Mouse (Mus musculus): ENCODE results near the gene Gxylt2.

Gene Gxylt2

GRCm38 (mm10) chr6:100799766-100800165 is 95.2 kb downstream of the Gxylt2 start:
- DNase-seq (ENCODE audit: low spot score in 2 of 2): no peak

GRCm38 (mm10) chr6:100800497-100800955 is 96.0 kb downstream of the Gxylt2 start:
- DNase-seq (ENCODE audit: low spot score in 2 of 2): peak; percentile 52 to 54

- no peak for DNase-seq (ENCODE audit: low spot score in 2 of 2)
Observed at GRCm38 (mm10) chr6:100802381-100803083, 98.0 kb downstream of the Gxylt2 start.

GRCm38 (mm10) chr6:100803250-100803649 is 98.7 kb downstream of the Gxylt2 start:
- DNase-seq (ENCODE audit: low spot score in 2 of 2): no peak

GRCm38 (mm10) chr6:100807187-100807586 is 102.7 kb downstream of the Gxylt2 start:
- no peak for DNase-seq (ENCODE audit: low spot score in 2 of 2)

- no peak for DNase-seq (ENCODE audit: low spot score in 2 of 2)
Observed at GRCm38 (mm10) chr6:100807746-100808145, 103.2 kb downstream of the Gxylt2 start.

- DNase-seq (ENCODE audit: low spot score in 2 of 2): no peak
Observed at GRCm38 (mm10) chr6:100808221-100808778, 103.8 kb downstream of the Gxylt2 start.

GRCm38 (mm10) chr6:100810117-100810516 is 105.6 kb downstream of the Gxylt2 start:
- DNase-seq (ENCODE audit: low spot score in 2 of 2): no peak

GRCm38 (mm10) chr6:100811731-100812130 is 107.2 kb downstream of the Gxylt2 start:
- no peak for DNase-seq (ENCODE audit: low spot score in 2 of 2)

- DNase-seq (ENCODE audit: low spot score in 2 of 2): no peak
Observed at GRCm38 (mm10) chr6:100821367-100821766, 116.8 kb downstream of the Gxylt2 start.

GRCm38 (mm10) chr6:100823356-100823755 is 118.8 kb downstream of the Gxylt2 start:
- DNase-seq (ENCODE audit: low spot score in 2 of 2): no peak

- no peak for DNase-seq (ENCODE audit: low spot score in 2 of 2)
Observed at GRCm38 (mm10) chr6:100824381-100824965, 119.9 kb downstream of the Gxylt2 start.

- DNase-seq (ENCODE audit: low spot score in 2 of 2): no peak
Observed at GRCm38 (mm10) chr6:100826046-100826445, 121.5 kb downstream of the Gxylt2 start.

GRCm38 (mm10) chr6:100828565-100828964 is 124.0 kb downstream of the Gxylt2 start:
- DNase-seq (ENCODE audit: low spot score in 2 of 2): no peak

GRCm38 (mm10) chr6:100829770-100830169 is 125.2 kb downstream of the Gxylt2 start:
- DNase-seq (ENCODE audit: low spot score in 2 of 2): no peak

GRCm38 (mm10) chr6:100831188-100831587 is 126.7 kb downstream of the Gxylt2 start:
- no peak for DNase-seq (ENCODE audit: low spot score in 2 of 2)

GRCm38 (mm10) chr6:100831751-100832150 is 127.2 kb downstream of the Gxylt2 start:
- DNase-seq (ENCODE audit: low spot score in 2 of 2): no peak

GRCm38 (mm10) chr6:100833355-100833754 is 128.8 kb downstream of the Gxylt2 start, which contains the start of gene Ppp4r2:
Gene Ppp4r2 (plus strand): TSS chr6:100833622.
- DNase-seq (ENCODE audit: low spot score in 2 of 2): peak; percentile 88 to 90

- peak; percentile 56 to 61 for DNase-seq (ENCODE audit: low spot score in 2 of 2)
Observed at GRCm38 (mm10) chr6:100833811-100834481, 129.4 kb downstream of the Gxylt2 start.

- no peak for DNase-seq (ENCODE audit: low spot score in 2 of 2)
Observed at GRCm38 (mm10) chr6:100834489-100835160, 130.1 kb downstream of the Gxylt2 start.

- no peak for DNase-seq (ENCODE audit: low spot score in 2 of 2)
Observed at GRCm38 (mm10) chr6:100845058-100845457, 140.5 kb downstream of the Gxylt2 start.

GRCm38 (mm10) chr6:100847264-100847663 is 142.7 kb downstream of the Gxylt2 start:
- no peak for DNase-seq (ENCODE audit: low spot score in 2 of 2)
